19 mouse cellular contexts compared by ENCODE assay signal in the genomic region with DNA sequence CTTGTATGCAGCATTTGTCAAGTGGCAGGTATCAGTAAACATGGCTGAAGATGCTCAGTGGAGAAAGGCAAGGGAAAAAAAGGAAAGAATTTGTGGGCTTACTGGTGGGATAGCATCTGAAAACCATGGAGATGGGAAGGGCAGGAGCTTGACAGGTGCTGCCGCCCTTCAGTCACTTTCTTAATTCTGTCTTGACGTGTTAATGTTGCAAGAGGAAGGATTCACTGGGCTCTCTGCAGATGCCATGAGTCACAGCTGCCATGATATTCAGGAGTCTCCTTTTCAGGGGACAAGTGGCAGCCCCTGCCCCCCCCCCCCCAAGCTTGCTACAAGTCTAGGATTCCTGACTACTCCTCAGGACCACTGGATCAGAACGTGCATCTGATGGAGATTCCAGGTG. TPM values are rescaled to one million over a fixed set of nuclear protein-coding genes. Genes with fewer than 3 reads are reported as not detected.
DNase-seq lines count a peak whose midpoint lies in the region; ATAC-seq and TF ChIP-seq lines count a peak whose summit lies in the region.
"Had no signal": no experiment of that assay in that cellular context is flagged by ENCODE, and none has a peak within 500 bp of the region (broad histone marks: within the 10 kb centered on the region; RNA-seq: fewer than 3 reads in every experiment).

No protein-coding gene starts in this region.

- no peak overlapping the region for H3K4me3 ChIP-seq in intestine, postnatal 0 days (ENCODE audit: low read depth, low read length)
- no peak overlapping the region for H3K4me3 ChIP-seq in intestine, embryonic 15.5 days (replicated peaks)
- no peak overlapping the region for H3K4me3 ChIP-seq in myocyte
- H3K4me3 ChIP-seq: embryonic facial prominence, embryonic 10.5 days; embryonic facial prominence, embryonic 12.5 days; erythroblast, embryonic 14.5 days; forebrain, embryonic 10.5 days; forebrain, embryonic 12.5 days had no signal

- H3K27me3 ChIP-seq in intestine, postnatal 0 days (replicated peaks; ENCODE audit: control insufficient read depth, insufficient read depth, low read length): no peaks in the 10 kb centered on the region
- H3K27me3 ChIP-seq in intestine, embryonic 15.5 days (replicated peaks): no peaks in the 10 kb centered on the region
- H3K27me3 ChIP-seq in Patski (no peaks in the 10 kb centered on the region), myocyte (ENCODE audit: control insufficient read depth, insufficient read depth, insufficient read length) (no peaks in the 10 kb centered on the region)
- H3K27me3 ChIP-seq: embryonic facial prominence, embryonic 12.5 days; forebrain, embryonic 12.5 days had no signal

- peak; percentile 42 for DNase-seq in 3134 (ENCODE audit: extremely low read depth, insufficient read length, low spot score)
- DNase-seq in Patski (ENCODE audit: low read depth, low spot score): no peak
- no peak for DNase-seq in left cerebral cortex, postnatal 36 days (ENCODE audit: low spot score in 2 of 2)
- no peak for DNase-seq in heart, postnatal 4 days
- no peak for DNase-seq in B cell, adult 2 months
- DNase-seq: cerebellum, adult 11-12 months; cerebellum, adult 9-10 months; cerebellum, postnatal 10 days; cerebellum, postnatal 25 days had no signal

- no peak for TF ChIP-seq POLR2A in myocyte (IDR thresholded peaks at IDR 0.05; ENCODE audit: insufficient read length, low read depth)

- in situ Hi-C loops in Patski (cut with MboI; ENCODE audit: low pct_unique_long_range_greater_than_20kb): no loop called here

- H3K79me2 ChIP-seq in myocyte (ENCODE audit: control insufficient read depth, insufficient read depth): no peaks in the 10 kb centered on the region

- CTCF ChIA-PET in Patski (lab: Charles Lee): interaction anchor here (1.7 to 1.8 kb wide), 2 partner anchors 16 to 42 kb away, joined by 5 to 6 read pairs; no protein-coding TSS in a partner anchor

- H3K27ac ChIP-seq in intestine, postnatal 0 days (ENCODE audit: low read depth, low read length): peak overlapping the region; percentile 60; the same call in 1 of the 2 replicates
- H3K27ac ChIP-seq in intestine, embryonic 15.5 days: no peak overlapping the region
- H3K27ac ChIP-seq: embryonic facial prominence, embryonic 10.5 days; embryonic facial prominence, embryonic 12.5 days; forebrain, embryonic 10.5 days; forebrain, embryonic 12.5 days had no signal

- no peak overlapping the region for H3ac ChIP-seq in myocyte (ENCODE audit: control insufficient read depth, insufficient read length)

- no peak overlapping the region for H3K9ac ChIP-seq in intestine, postnatal 0 days (ENCODE audit: low read depth, low read length)
- H3K9ac ChIP-seq in intestine, embryonic 15.5 days: no peak overlapping the region
- H3K9ac ChIP-seq: embryonic facial prominence, embryonic 12.5 days; forebrain, embryonic 12.5 days had no signal

- no peaks in the 10 kb centered on the region for H3K9me3 ChIP-seq in intestine, postnatal 0 days (ENCODE audit: control insufficient read depth)
- no peaks in the 10 kb centered on the region for H3K9me3 ChIP-seq in intestine, embryonic 15.5 days
- H3K9me3 ChIP-seq: embryonic facial prominence, embryonic 10.5 days; embryonic facial prominence, embryonic 12.5 days; forebrain, embryonic 10.5 days; forebrain, embryonic 12.5 days had no signal

- POLR2A ChIA-PET in Patski (lab: Charles Lee): interaction anchor here (1.2 kb wide), 1 partner anchor 13 kb away, joined by 6 read pairs; no protein-coding TSS in a partner anchor

- H3K4me2 ChIP-seq in intestine, postnatal 0 days (replicated peaks; ENCODE audit: low read depth): no peak overlapping the region
- no peak overlapping the region for H3K4me2 ChIP-seq in intestine, embryonic 15.5 days (replicated peaks)
- peak overlapping the region; percentile 65 for H3K4me2 ChIP-seq in myocyte (ENCODE audit: low read depth)
- H3K4me2 ChIP-seq: embryonic facial prominence, embryonic 12.5 days; forebrain, embryonic 12.5 days had no signal

- 82% methylated on average over 3 of the region's 3 CpGs for WGBS in intestine, postnatal 0 days
- WGBS in intestine, embryonic 15.5 days: 93% methylated on average over 3 of the region's 3 CpGs

- no peaks in the 10 kb centered on the region for H3K36me3 ChIP-seq in intestine, postnatal 0 days (ENCODE audit: control insufficient read depth, insufficient read depth)
- H3K36me3 ChIP-seq in intestine, embryonic 15.5 days: no peaks in the 10 kb centered on the region
- H3K36me3 ChIP-seq in myocyte (ENCODE audit: control insufficient read depth, insufficient read depth): no peaks in the 10 kb centered on the region
- H3K36me3 ChIP-seq: embryonic facial prominence, embryonic 10.5 days; embryonic facial prominence, embryonic 12.5 days; forebrain, embryonic 10.5 days had no signal

- TF ChIP-seq CTCF in intestine, postnatal 0 days (IDR thresholded peaks at IDR 0.05; ENCODE audit: low read depth): no peak
- no peak for TF ChIP-seq CTCF in Patski (IDR thresholded peaks at IDR 0.05)

- intact Hi-C loops in left cerebral cortex, postnatal 36 days (cut with DNase I): no loop called here

- ATAC-seq in intestine, postnatal 0 days: no peak
- ATAC-seq in intestine, embryonic 15.5 days: no peak
- ATAC-seq in Patski: peak; percentile 8
- ATAC-seq: forebrain, embryonic 14.5 days; forebrain, embryonic 16.5 days had no signal

- H3K4me1 ChIP-seq in intestine, postnatal 0 days (replicated peaks; ENCODE audit: control insufficient read depth, insufficient read depth, low read length): no peaks in the 10 kb centered on the region
- H3K4me1 ChIP-seq in intestine, embryonic 15.5 days (replicated peaks): no peaks in the 10 kb centered on the region
- H3K4me1 ChIP-seq: embryonic facial prominence, embryonic 12.5 days had no signal

TF ChIP-seq in myocyte, 11 proteins besides CTCF, POLR2A, EP300 and RAD21:
- no peak for TF ChIP-seq TCF12 (IDR thresholded peaks at IDR 0.05; ENCODE audit: insufficient read depth, poor library complexity, severe bottlenecking)
- peak in 1 of 3 experiments; percentile 71 for TF ChIP-seq MYOG (IDR thresholded peaks at IDR 0.05; ENCODE audit: control insufficient read depth in 1 of 3, insufficient read depth in 1 of 3, insufficient read length in 2 of 3, low read depth in 2 of 3)
- TF ChIP-seq SRF (IDR thresholded peaks at IDR 0.05; ENCODE audit: control insufficient read depth, insufficient read length, low read depth): no peak
- no peak for TF ChIP-seq USF1 (IDR thresholded peaks at IDR 0.05; ENCODE audit: low read depth)
- peak; percentile 10 for TF ChIP-seq TCF3 (IDR thresholded peaks at IDR 0.05; ENCODE audit: insufficient read length, low read depth)
- TF ChIP-seq CEBPB (IDR thresholded peaks at IDR 0.05; ENCODE audit: insufficient read depth, poor library complexity, severe bottlenecking): peak; percentile 61; the same call in 1 of the 2 replicates
- peak; percentile 13 to 80 (median 73) for TF ChIP-seq MYOD1 (IDR thresholded peaks at IDR 0.05; ENCODE audit: control insufficient read depth in 1 of 3, insufficient read length in 2 of 3, low read depth in 2 of 3)

RNA-seq across cellular contexts. Expression of gene Tubb2b, which starts 18.4 kb away (rescaled TPM):
- 14.1 and 15.4 TPM in 2 replicates for polyA plus RNA-seq in intestine, postnatal 0 days (2015; fragmentation: Nextera tagmentation; extraction: Ambion mirVana)
- polyA plus RNA-seq in intestine, embryonic 15.5 days (2015; fragmentation: Nextera tagmentation; extraction: Ambion mirVana): 33.5 and 34.2 TPM in 2 replicates
- polyA plus RNA-seq in Patski (2021) (61.0 TPM), myocyte (2012; fragmentation: generic; extraction: Trizol) (438 TPM)
- 100 to 1,000 TPM; 174 to 183 TPM for total RNA-seq in left cerebral cortex, postnatal 36 days (2021)
- total RNA-seq in heart, postnatal 4 days (2021): 100 to 1,000 TPM; 100 to 106 TPM

RNA-seq across cellular contexts. Expression of gene Tubb2a, which starts 34.1 kb away (rescaled TPM):
- 218 and 292 TPM in 2 replicates for polyA plus RNA-seq in intestine, postnatal 0 days (2015; fragmentation: Nextera tagmentation; extraction: Ambion mirVana)
- 170 TPM in 2 replicates for polyA plus RNA-seq in intestine, embryonic 15.5 days (2015; fragmentation: Nextera tagmentation; extraction: Ambion mirVana)
- polyA plus RNA-seq in Patski (2021): 26.8 TPM
- polyA plus RNA-seq in myocyte (2012; fragmentation: generic; extraction: Trizol): 550 TPM
- 100 to 1,000 TPM; 839 to 952 TPM for total RNA-seq in left cerebral cortex, postnatal 36 days (2021)
- total RNA-seq in heart, postnatal 4 days (2021): 100 to 1,000 TPM; 168 to 177 TPM

RNA-seq across cellular contexts. Expression of gene Psmg4, which starts 50.9 kb away (rescaled TPM):
- 62.8 and 69.8 TPM in 2 replicates for polyA plus RNA-seq in intestine, postnatal 0 days (2015; fragmentation: Nextera tagmentation; extraction: Ambion mirVana)
- 71.3 and 88.2 TPM in 2 replicates for polyA plus RNA-seq in intestine, embryonic 15.5 days (2015; fragmentation: Nextera tagmentation; extraction: Ambion mirVana)
- polyA plus RNA-seq in Patski (2021) (36.6 TPM), myocyte (2012; fragmentation: generic; extraction: Trizol) (176 TPM)
- 10 to 100 TPM; 19.4 to 20.5 TPM for total RNA-seq in left cerebral cortex, postnatal 36 days (2021)
- total RNA-seq in heart, postnatal 4 days (2021): 10 to 100 TPM; 41.1 to 41.3 TPM
